Mouse (Mus musculus): Measurements from ENCODE around the gene Poln. TPM values are rescaled to one million over a fixed set of nuclear protein-coding genes. Genes with fewer than 3 reads are reported as not detected.

The Poln gene
- polyA plus RNA-seq, 1 experiment = 0.29 TPM

DNA sequence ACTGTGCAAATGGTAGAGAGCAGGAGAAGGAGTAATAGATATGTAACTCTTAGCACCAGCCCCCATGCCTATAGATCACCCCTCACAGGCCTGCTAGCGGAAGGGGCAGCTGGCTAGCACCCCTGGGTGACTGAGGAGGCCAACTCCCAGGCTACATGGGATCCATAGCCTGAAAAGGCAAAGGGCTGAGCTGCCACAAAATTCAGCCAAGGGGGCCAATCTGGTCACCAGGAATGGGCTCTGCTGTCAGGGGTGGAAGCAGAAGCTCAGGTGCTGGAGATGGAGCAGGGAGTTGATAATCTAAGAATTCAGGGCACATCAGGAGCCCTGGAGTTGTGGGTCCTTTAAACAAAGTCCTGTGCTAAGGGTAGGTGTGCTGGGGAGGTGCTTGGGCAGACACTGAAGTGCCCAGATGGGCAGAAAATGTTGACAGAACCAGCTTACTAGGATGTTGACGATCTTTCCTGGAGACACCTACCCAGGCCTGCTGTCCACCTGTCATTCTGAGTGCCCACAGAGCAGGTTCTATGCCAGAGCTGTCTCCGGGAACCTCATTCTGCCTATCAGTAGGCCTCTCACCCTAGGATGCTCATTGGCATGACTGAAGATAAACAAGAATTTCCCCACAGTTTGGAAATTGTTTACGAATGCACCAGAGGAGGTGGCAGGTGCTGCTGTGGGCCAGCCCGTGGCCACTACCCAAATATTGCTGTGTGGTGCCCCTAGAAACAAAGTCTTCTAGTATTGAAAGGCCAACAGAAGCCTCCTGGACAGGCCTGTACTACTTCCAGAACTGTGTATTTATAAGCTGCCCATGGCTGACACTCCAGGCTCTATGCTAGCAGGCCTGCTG lies 5.5 kb upstream of the Poln start:
- Histone ChIP-seq H3K4me1 (ENCODE audit: control insufficient read depth, insufficient read depth, insufficient read length) (no peaks in the 10 kb centered on the region), H3K27ac (ENCODE audit: insufficient read depth, low read length) (no peak overlapping the region), H3K27me3 (ENCODE audit: control insufficient read depth, insufficient read depth, low read length) (no peaks in the 10 kb centered on the region), H3K4me3 (ENCODE audit: extremely low read depth, insufficient read depth, insufficient read length) (no peak overlapping the region), H3K36me3 (ENCODE audit: control insufficient read depth, insufficient read depth, low read length) (peaks cover 31% of the 10 kb centered on the region)
- no peak for DNase-seq (ENCODE audit: low read depth in 1 of 2, low spot score in 2 of 2)
- no peak for TF ChIP-seq POLR2A (IDR thresholded peaks at IDR 0.05; ENCODE audit: low read depth, low read length)
- 88% methylated on average over 5 of the region's 5 CpGs for WGBS

DNA sequence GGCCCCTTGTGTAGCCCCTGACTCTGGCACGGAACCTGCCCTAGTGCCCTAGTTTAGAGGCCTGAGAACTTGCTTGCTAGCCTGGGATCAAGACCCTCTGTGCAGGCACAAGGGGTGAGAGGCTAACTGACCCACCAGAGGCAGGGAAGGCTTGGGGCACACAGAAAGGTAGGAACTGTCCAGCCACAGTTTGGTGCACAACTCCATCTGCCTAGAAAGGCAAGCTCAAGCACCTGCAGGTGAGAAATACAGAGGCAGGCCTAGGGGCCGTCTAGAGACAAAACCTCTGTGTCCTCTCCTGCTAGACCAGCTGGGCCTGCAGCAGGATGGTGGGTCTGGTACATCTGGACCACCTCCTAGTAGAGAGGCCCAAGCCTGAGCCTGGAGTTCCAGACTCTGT lies 4.8 kb upstream of the Poln start:
- Histone ChIP-seq H3K27ac (ENCODE audit: insufficient read depth, low read length) (no peak overlapping the region), H3K27me3 (ENCODE audit: control insufficient read depth, insufficient read depth, low read length) (no peaks in the 10 kb centered on the region), H3K36me3 (ENCODE audit: control insufficient read depth, insufficient read depth, low read length) (peaks cover 31% of the 10 kb centered on the region), H3K4me1 (ENCODE audit: control insufficient read depth, insufficient read depth, insufficient read length) (no peaks in the 10 kb centered on the region), H3K4me3 (ENCODE audit: extremely low read depth, insufficient read depth, insufficient read length) (no peak overlapping the region)
- TF ChIP-seq CTCF (IDR thresholded peaks at IDR 0.05; ENCODE audit: extremely low read depth, insufficient read depth, insufficient read length, insufficient replicate concordance) = no peak
- no peak for TF ChIP-seq POLR2A (IDR thresholded peaks at IDR 0.05; ENCODE audit: low read depth, low read length)
- no peak for DNase-seq (ENCODE audit: low read depth in 1 of 2, low spot score in 2 of 2)
- WGBS = 96% methylated on average over 2 of the region's 2 CpGs

DNA sequence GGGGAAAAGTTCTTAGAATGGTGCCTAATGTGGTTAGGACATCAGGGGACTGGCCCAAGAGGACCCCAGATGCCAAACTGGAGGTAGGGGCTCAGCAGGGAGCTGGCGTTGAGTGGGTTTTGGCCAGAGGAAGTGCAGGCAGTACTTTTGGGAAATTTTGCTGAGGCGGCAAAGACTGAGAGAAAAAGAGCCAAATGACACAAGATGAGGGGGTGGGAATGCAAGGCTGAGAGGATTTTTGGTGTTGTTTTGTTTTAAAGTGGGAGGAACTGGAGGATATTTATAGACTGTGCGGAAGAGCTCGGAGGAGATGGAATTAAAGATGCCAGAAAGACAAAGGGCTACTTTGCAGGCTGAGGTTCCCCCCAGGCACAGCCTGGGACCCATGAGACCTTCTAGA lies 1.5 kb upstream of the Poln start:
- WGBS = 72% methylated on average over 4 of the region's 4 CpGs
- no peak for TF ChIP-seq POLR2A (IDR thresholded peaks at IDR 0.05; ENCODE audit: low read depth, low read length)
- TF ChIP-seq CTCF (IDR thresholded peaks at IDR 0.05; ENCODE audit: extremely low read depth, insufficient read depth, insufficient read length, insufficient replicate concordance) = no peak
- no peak for DNase-seq (ENCODE audit: low read depth in 1 of 2, low spot score in 2 of 2)
- no peaks in the 10 kb centered on the region for H3K27me3 ChIP-seq (ENCODE audit: control insufficient read depth, insufficient read depth, low read length)
- peaks cover 13% of the 10 kb centered on the region; the same call in 1 of the 2 replicates for H3K36me3 ChIP-seq (ENCODE audit: control insufficient read depth, insufficient read depth, low read length)
- no peak overlapping the region for H3K4me3 ChIP-seq (ENCODE audit: extremely low read depth, insufficient read depth, insufficient read length)
- no peaks in the 10 kb centered on the region for H3K4me1 ChIP-seq (ENCODE audit: control insufficient read depth, insufficient read depth, insufficient read length)
- peak overlapping the region; percentile 22 for H3K27ac ChIP-seq (ENCODE audit: insufficient read depth, low read length)

DNA sequence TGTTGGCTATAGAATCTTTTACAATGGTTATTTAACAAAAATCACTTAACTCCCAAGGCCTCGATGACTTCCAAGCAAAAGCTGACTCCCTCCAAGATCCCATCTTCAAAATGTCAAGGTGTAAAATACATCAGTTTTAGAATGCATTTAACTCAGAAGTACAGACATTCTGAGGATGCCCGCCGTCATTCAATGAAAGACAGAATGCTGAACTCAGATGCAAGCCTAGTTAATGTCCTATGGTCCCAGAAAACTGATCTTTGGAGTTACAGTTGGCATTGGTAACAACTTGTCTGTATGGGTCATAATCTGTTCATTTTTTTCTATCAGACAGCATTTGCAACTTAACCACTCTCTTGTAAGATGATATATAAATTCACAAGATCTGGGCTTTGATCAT lies 706 bp upstream of the Poln start:
- no peak for DNase-seq (ENCODE audit: low read depth in 1 of 2, low spot score in 2 of 2)
- TF ChIP-seq POLR2A (IDR thresholded peaks at IDR 0.05; ENCODE audit: low read depth, low read length) (no peak), CTCF (IDR thresholded peaks at IDR 0.05; ENCODE audit: extremely low read depth, insufficient read depth, insufficient read length, insufficient replicate concordance) (no peak)
- H3K27me3 ChIP-seq (ENCODE audit: control insufficient read depth, insufficient read depth, low read length) = no peaks in the 10 kb centered on the region
- H3K4me1 ChIP-seq (ENCODE audit: control insufficient read depth, insufficient read depth, insufficient read length) = no peaks in the 10 kb centered on the region
- H3K27ac ChIP-seq (ENCODE audit: insufficient read depth, low read length) = peak overlapping the region; percentile 82
- peak overlapping the region; percentile 54 for H3K4me3 ChIP-seq (ENCODE audit: extremely low read depth, insufficient read depth, insufficient read length)
- H3K36me3 ChIP-seq (ENCODE audit: control insufficient read depth, insufficient read depth, low read length) = peaks cover 10% of the 10 kb centered on the region; the same call in 1 of the 2 replicates
- 59% methylated on average over 3 of the region's 3 CpGs for WGBS

DNA sequence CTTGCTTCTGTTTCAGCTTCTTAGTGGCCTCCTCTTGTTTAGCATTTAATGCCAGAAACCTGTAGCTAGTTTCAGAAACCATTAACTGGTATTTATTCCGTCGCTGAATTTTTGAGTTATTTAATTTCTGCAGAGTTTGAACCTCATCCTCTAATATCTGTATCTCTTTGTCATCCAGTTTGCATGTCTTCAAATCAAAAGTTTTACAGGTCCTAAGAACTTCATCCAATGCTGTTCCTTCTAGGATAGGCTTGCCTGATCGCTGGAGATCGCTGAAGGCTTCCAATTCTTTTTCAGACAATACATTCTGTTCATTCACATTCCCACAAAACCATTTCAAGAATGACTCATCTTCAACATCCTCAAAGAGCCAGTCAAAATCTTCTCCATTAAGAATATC lies 1.4 kb downstream of the Poln start:
- Histone ChIP-seq H3K27me3 (ENCODE audit: control insufficient read depth, insufficient read depth, low read length) (no peaks in the 10 kb centered on the region), H3K4me1 (ENCODE audit: control insufficient read depth, insufficient read depth, insufficient read length) (peaks cover 2% of the 10 kb centered on the region; the same call in 1 of the 2 replicates), H3K4me3 (ENCODE audit: extremely low read depth, insufficient read depth, insufficient read length) (no peak overlapping the region), H3K36me3 (ENCODE audit: control insufficient read depth, insufficient read depth, low read length) (peaks cover 6% of the 10 kb centered on the region), H3K27ac (ENCODE audit: insufficient read depth, low read length) (no peak overlapping the region)
- WGBS = 77% methylated on average over 4 of the region's 4 CpGs
- TF ChIP-seq CTCF (IDR thresholded peaks at IDR 0.05; ENCODE audit: extremely low read depth, insufficient read depth, insufficient read length, insufficient replicate concordance) (no peak), POLR2A (IDR thresholded peaks at IDR 0.05; ENCODE audit: low read depth, low read length) (no peak)
- DNase-seq (ENCODE audit: low read depth in 1 of 2, low spot score in 2 of 2) = no peak

DNA sequence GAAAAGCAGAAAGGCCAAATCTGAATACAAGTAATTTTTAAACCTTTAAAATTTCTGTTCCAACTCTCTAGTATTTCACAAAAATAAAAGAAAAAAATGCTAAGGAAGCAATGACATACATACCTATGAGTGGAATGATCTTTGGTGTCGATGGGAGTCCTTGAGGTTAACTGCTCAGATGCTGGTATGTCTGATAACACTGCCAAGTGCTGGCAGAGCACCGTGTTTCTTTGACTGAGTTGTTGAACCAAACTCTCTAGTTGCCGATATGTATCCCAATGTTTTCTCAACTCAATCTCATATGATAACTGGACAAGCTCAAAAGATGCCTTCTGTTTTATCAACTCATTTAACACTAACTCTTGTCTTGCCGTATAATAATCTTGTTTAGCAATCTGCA lies 3.5 kb downstream of the Poln start:
- Histone ChIP-seq H3K4me3 (ENCODE audit: extremely low read depth, insufficient read depth, insufficient read length) (no peak overlapping the region), H3K4me1 (ENCODE audit: control insufficient read depth, insufficient read depth, insufficient read length) (peaks cover 2% of the 10 kb centered on the region), H3K36me3 (ENCODE audit: control insufficient read depth, insufficient read depth, low read length) (peaks cover 4% of the 10 kb centered on the region), H3K27ac (ENCODE audit: insufficient read depth, low read length) (no peak overlapping the region), H3K27me3 (ENCODE audit: control insufficient read depth, insufficient read depth, low read length) (no peaks in the 10 kb centered on the region)
- DNase-seq (ENCODE audit: low read depth in 1 of 2, low spot score in 2 of 2) = no peak
- 44% methylated on average over 4 of the region's 4 CpGs for WGBS
- TF ChIP-seq POLR2A (IDR thresholded peaks at IDR 0.05; ENCODE audit: low read depth, low read length) (no peak), CTCF (IDR thresholded peaks at IDR 0.05; ENCODE audit: extremely low read depth, insufficient read depth, insufficient read length, insufficient replicate concordance) (no peak)

DNA sequence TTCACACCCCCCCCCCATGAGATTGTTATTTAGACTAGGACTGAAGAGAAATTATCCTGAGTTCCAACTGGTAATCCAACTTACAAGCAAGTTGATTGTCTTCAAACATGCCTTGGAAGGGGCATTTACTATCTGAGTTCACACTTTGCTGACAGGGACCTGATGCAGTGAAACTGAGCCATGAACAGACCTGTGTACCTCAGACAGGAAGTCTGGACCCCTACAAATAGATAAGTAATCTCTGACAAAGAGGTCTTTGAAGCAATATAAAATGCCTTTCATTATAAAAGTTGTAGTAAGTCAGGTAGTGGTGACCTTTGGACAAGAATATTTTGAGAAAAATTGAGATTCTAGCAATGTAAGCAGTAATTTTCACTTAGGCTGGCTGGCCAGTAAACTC lies 20.8 kb downstream of the Poln start:
- TF ChIP-seq POLR2A (IDR thresholded peaks at IDR 0.05; ENCODE audit: low read depth, low read length) = no peak
- no peak for TF ChIP-seq CTCF (IDR thresholded peaks at IDR 0.05; ENCODE audit: extremely low read depth, insufficient read depth, insufficient read length, insufficient replicate concordance)
- Histone ChIP-seq H3K4me3 (ENCODE audit: extremely low read depth, insufficient read depth, insufficient read length) (no peak overlapping the region), H3K27me3 (ENCODE audit: control insufficient read depth, insufficient read depth, low read length) (no peaks in the 10 kb centered on the region), H3K4me1 (ENCODE audit: control insufficient read depth, insufficient read depth, insufficient read length) (no peaks in the 10 kb centered on the region), H3K27ac (ENCODE audit: insufficient read depth, low read length) (no peak overlapping the region), H3K36me3 (ENCODE audit: control insufficient read depth, insufficient read depth, low read length) (peaks cover 2% of the 10 kb centered on the region; the same call in 1 of the 2 replicates)
- no peak for DNase-seq (ENCODE audit: low read depth in 1 of 2, low spot score in 2 of 2)
